Comparison of ENCODE assay signal across 10 mouse cellular contexts in genomic region chr3:62374831-62375230, GRCm38 (mm10). TPM values are rescaled to one million over a fixed set of nuclear protein-coding genes. Genes with fewer than 3 reads are reported as not detected.
DNase-seq lines count a peak whose midpoint lies in the region; ATAC-seq and TF ChIP-seq lines count a peak whose summit lies in the region.
"Had no signal": no experiment of that assay in that cellular context is flagged by ENCODE, and none has a peak within 500 bp of the region (broad histone marks: within the 10 kb centered on the region; RNA-seq: fewer than 3 reads in every experiment).

No protein-coding gene starts in this region.

- H3K9ac ChIP-seq in intestine, embryonic 16.5 days (ENCODE audit: low read depth, low read length) = no peak overlapping the region
- H3K9ac ChIP-seq: embryonic facial prominence, embryonic 12.5 days had no signal

- TF ChIP-seq POLR2A in lung, adult 2 months (IDR thresholded peaks at IDR 0.05; ENCODE audit: borderline replicate concordance, extremely low read depth, low read depth, low read length) = no peak

- H3K27ac ChIP-seq in intestine, embryonic 16.5 days (ENCODE audit: low read length) = peak overlapping the region; percentile 6; the same call in 1 of the 2 replicates
- no peak overlapping the region for H3K27ac ChIP-seq in limb, embryonic 10.5 days
- H3K27ac ChIP-seq: embryonic facial prominence, embryonic 12.5 days had no signal

- H3K36me3 ChIP-seq in intestine, embryonic 16.5 days (ENCODE audit: control insufficient read depth, insufficient read depth, low read length) = no peaks in the 10 kb centered on the region
- H3K36me3 ChIP-seq in limb, embryonic 10.5 days = no peaks in the 10 kb centered on the region
- H3K36me3 ChIP-seq: embryonic facial prominence, embryonic 12.5 days had no signal

- ATAC-seq in intestine, embryonic 16.5 days = peak; percentile 61
- ATAC-seq: inflammation-experienced regulatory T-cells, adult 6 months had no signal

- no peak overlapping the region for H3K4me3 ChIP-seq in intestine, embryonic 16.5 days (ENCODE audit: low read length)
- no peak overlapping the region for H3K4me3 ChIP-seq in lung, adult 2 months (replicated peaks; ENCODE audit: extremely low read depth, low read depth, low read length)
- H3K4me3 ChIP-seq in limb, embryonic 10.5 days = no peak overlapping the region
- H3K4me3 ChIP-seq: embryonic facial prominence, embryonic 12.5 days had no signal

- H3K4me2 ChIP-seq in intestine, embryonic 16.5 days (ENCODE audit: low read depth, low read length) = no peak overlapping the region
- H3K4me2 ChIP-seq: embryonic facial prominence, embryonic 12.5 days had no signal

- no peaks in the 10 kb centered on the region for H3K9me3 ChIP-seq in intestine, embryonic 16.5 days (ENCODE audit: control insufficient read depth, low read length)
- H3K9me3 ChIP-seq in limb, embryonic 10.5 days (replicated peaks) = no peaks in the 10 kb centered on the region
- H3K9me3 ChIP-seq: embryonic facial prominence, embryonic 12.5 days had no signal

- TF ChIP-seq CTCF in lung, adult 2 months (IDR thresholded peaks at IDR 0.05; ENCODE audit: insufficient read depth, low read length) = no peak

- H3K27me3 ChIP-seq in intestine, embryonic 16.5 days (replicated peaks; ENCODE audit: control insufficient read depth, insufficient read depth, low read length) = no peaks in the 10 kb centered on the region
- no peaks in the 10 kb centered on the region for H3K27me3 ChIP-seq in limb, embryonic 10.5 days (ENCODE audit: low read depth, poor library complexity, severe bottlenecking)
- H3K27me3 ChIP-seq: embryonic facial prominence, embryonic 12.5 days had no signal

- peak; percentile 28 for DNase-seq in adrenal gland, postnatal 10 days
- peak; percentile 48 to 61 for DNase-seq in adrenal gland, postnatal 36 days
- DNase-seq in lung, adult 2 months = peak; percentile 34
- no peak for DNase-seq in limb, embryonic 10.5 days (ENCODE audit: low spot score)
- no peak for DNase-seq in urinary bladder, adult 18-20 months (ENCODE audit: low spot score in 2 of 2)
- no peak for DNase-seq in T-cell, adult 2 months (ENCODE audit: low spot score)
- no peak for DNase-seq in right cerebral cortex, postnatal 36 days (ENCODE audit: low spot score in 2 of 2)

- H3K4me1 ChIP-seq in intestine, embryonic 16.5 days (ENCODE audit: control insufficient read depth, insufficient read depth, low read length) = peaks cover 13% of the 10 kb centered on the region
- H3K4me1 ChIP-seq in lung, adult 2 months (ENCODE audit: control insufficient read depth, insufficient read depth, low read length) = peaks cover 13% of the 10 kb centered on the region
- no peaks in the 10 kb centered on the region for H3K4me1 ChIP-seq in limb, embryonic 10.5 days
- H3K4me1 ChIP-seq: embryonic facial prominence, embryonic 12.5 days had no signal

- WGBS in intestine, embryonic 16.5 days = 57% methylated on average over 6 of the region's 6 CpGs
- 40% methylated on average over 6 of the region's 6 CpGs for WGBS in lung, adult 2 months
- WGBS in limb, embryonic 10.5 days = 71% methylated on average over 6 of the region's 6 CpGs

RNA-seq across cellular contexts. Expression of gene Arhgef26, which starts 36.7 kb away (rescaled TPM):
- 1 to 10 TPM; 5.6 to 6.1 TPM for total RNA-seq in adrenal gland, postnatal 10 days (2021)
- total RNA-seq in adrenal gland, postnatal 36 days (2021) = 1 to 10 TPM; 1.8 to 2.5 TPM
- 12.9 and 13.5 TPM in 2 replicates for polyA plus RNA-seq in intestine, embryonic 16.5 days (2015; fragmentation: Nextera tagmentation; extraction: Ambion mirVana)
- polyA plus RNA-seq in lung, adult 2 months (2012; rRNA removed) = 26.9 and 41.6 TPM in 2 replicates
- 3.1 and 4.9 TPM in 2 replicates for polyA plus RNA-seq in limb, embryonic 10.5 days (2016; fragmentation: Nextera tagmentation; extraction: Ambion mirVana)

Comparison
In these comparisons a context has a peak if more than half of its experiments do, and no peak if none do; other contexts are left out.
1. DNase-seq: peak in adrenal gland, postnatal 10 days (single experiment), adrenal gland, postnatal 36 days (2 of 2) and lung, adult 2 months (single experiment); none in limb, embryonic 10.5 days (single experiment), urinary bladder, adult 18-20 months (0 of 2), T-cell, adult 2 months (single experiment) and right cerebral cortex, postnatal 36 days (0 of 2).